Mouse (Mus musculus): Measurements from ENCODE around the gene Glis3. TPM values are rescaled to one million over a fixed set of nuclear protein-coding genes. Genes with fewer than 3 reads are reported as not detected.

The Glis3 gene
- polyA plus RNA-seq, 1 experiment from 2014 or later: 2.9 TPM

- Histone ChIP-seq H3K4me3 (replicated peaks) (no peak overlapping the region), H3K27ac (no peak overlapping the region), H3K27me3 (replicated peaks) (no peaks in the 10 kb centered on the region), H3K4me2 (no peak overlapping the region), H3K9ac (no peak overlapping the region), H3K36me3 (no peaks in the 10 kb centered on the region), H3K9me3 (no peaks in the 10 kb centered on the region), H3K4me1 (no peaks in the 10 kb centered on the region)
- 77% methylated on average over 5 of the region's 5 CpGs for WGBS
- ATAC-seq (ENCODE audit: insufficient read depth, low FRiP score, low read depth): no peak
These were observed 29.0 kb downstream of the Glis3 start for GRCm38 (mm10) chr19:28650836-28651235.

- H3K27ac ChIP-seq: no peak overlapping the region
- no peak overlapping the region for H3K4me3 ChIP-seq (replicated peaks)
- no peak overlapping the region for H3K9ac ChIP-seq
- H3K36me3 ChIP-seq: no peaks in the 10 kb centered on the region
- no peaks in the 10 kb centered on the region for H3K4me1 ChIP-seq
- H3K9me3 ChIP-seq: no peaks in the 10 kb centered on the region
- no peak for ATAC-seq (ENCODE audit: insufficient read depth, low FRiP score, low read depth)
- no peak overlapping the region for H3K4me2 ChIP-seq
- 64% methylated on average over 5 of the region's 5 CpGs for WGBS
- H3K27me3 ChIP-seq (replicated peaks): no peaks in the 10 kb centered on the region
These were observed 30.4 kb downstream of the Glis3 start for GRCm38 (mm10) chr19:28649489-28649888.

DNA sequence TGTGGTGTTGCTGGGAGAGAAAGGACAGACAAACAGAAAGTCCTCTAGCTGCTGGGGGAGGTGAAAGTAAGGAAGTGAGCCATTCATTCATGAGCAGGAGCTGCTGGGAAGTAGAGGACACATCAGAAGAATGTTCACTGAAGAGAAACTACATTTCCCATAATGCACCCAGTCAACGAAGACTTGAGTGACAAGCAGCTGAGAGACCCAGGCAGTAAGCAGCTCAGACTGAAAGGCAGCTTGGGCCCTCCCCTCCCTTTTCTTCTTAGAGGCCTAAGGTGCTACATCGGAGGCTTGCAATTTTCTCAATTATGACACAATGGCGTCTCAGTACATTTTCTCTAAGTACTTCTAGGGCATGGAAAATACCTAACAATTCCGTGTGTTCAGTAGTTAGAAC lies 31.0 kb downstream of the Glis3 start:
- 64% methylated on average over 4 of the region's 4 CpGs for WGBS
- no peak for ATAC-seq (ENCODE audit: insufficient read depth, low FRiP score, low read depth)
- Histone ChIP-seq H3K4me2 (no peak overlapping the region), H3K36me3 (no peaks in the 10 kb centered on the region), H3K4me1 (no peaks in the 10 kb centered on the region), H3K9ac (no peak overlapping the region), H3K27me3 (replicated peaks) (no peaks in the 10 kb centered on the region), H3K9me3 (no peaks in the 10 kb centered on the region), H3K27ac (no peak overlapping the region), H3K4me3 (replicated peaks) (no peak overlapping the region)

- Histone ChIP-seq H3K9ac (no peak overlapping the region), H3K27ac (no peak overlapping the region), H3K27me3 (replicated peaks) (no peaks in the 10 kb centered on the region), H3K4me3 (replicated peaks) (no peak overlapping the region), H3K4me1 (no peaks in the 10 kb centered on the region), H3K9me3 (no peaks in the 10 kb centered on the region), H3K36me3 (no peaks in the 10 kb centered on the region), H3K4me2 (no peak overlapping the region)
- no peak for ATAC-seq (ENCODE audit: insufficient read depth, low FRiP score, low read depth)
- 81% methylated on average over 6 of the region's 6 CpGs for WGBS
These were observed 32.5 kb downstream of the Glis3 start for GRCm38 (mm10) chr19:28647424-28647823.

DNA sequence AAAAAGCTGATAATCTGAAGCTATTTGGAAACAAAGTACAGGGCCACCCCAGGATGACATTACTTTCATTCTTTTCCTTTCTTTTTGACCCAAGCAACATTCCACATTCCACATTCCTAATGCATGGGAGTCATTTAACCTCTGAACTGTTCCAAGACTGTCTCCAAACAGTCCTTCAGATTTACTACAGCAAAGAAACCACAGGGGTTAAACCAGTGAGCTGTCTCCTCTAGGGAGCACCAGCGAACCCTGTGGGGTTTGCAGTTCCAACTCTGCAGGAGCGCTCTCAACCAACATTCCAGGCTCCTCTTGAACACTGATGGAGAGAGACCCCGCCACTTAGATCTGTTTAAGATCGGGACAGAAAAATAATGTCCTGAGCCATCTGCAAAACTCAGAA lies 33.6 kb downstream of the Glis3 start:
- ATAC-seq (ENCODE audit: insufficient read depth, low FRiP score, low read depth): no peak
- Histone ChIP-seq H3K9me3 (no peaks in the 10 kb centered on the region), H3K27ac (no peak overlapping the region), H3K4me3 (replicated peaks) (no peak overlapping the region), H3K4me1 (no peaks in the 10 kb centered on the region), H3K27me3 (replicated peaks) (no peaks in the 10 kb centered on the region), H3K9ac (no peak overlapping the region), H3K36me3 (no peaks in the 10 kb centered on the region), H3K4me2 (no peak overlapping the region)
- WGBS: 44% methylated on average over 4 of the region's 4 CpGs

GRCm38 (mm10) chr19:28640861-28641381 lies 39.0 kb downstream of the Glis3 start:
- Histone ChIP-seq H3K27ac (no peak overlapping the region), H3K27me3 (replicated peaks) (no peaks in the 10 kb centered on the region), H3K4me2 (no peak overlapping the region), H3K4me3 (replicated peaks) (no peak overlapping the region), H3K9ac (no peak overlapping the region), H3K36me3 (no peaks in the 10 kb centered on the region), H3K9me3 (no peaks in the 10 kb centered on the region), H3K4me1 (no peaks in the 10 kb centered on the region)
- ATAC-seq (ENCODE audit: insufficient read depth, low FRiP score, low read depth): 0 out of 2 replicates have a peak, but pooled peaks have one; percentile 22
- 50% methylated on average over 7 of the region's 7 CpGs for WGBS

GRCm38 (mm10) chr19:28635991-28636553 lies 43.8 kb downstream of the Glis3 start:
- no peaks in the 10 kb centered on the region for H3K4me1 ChIP-seq
- no peak overlapping the region for H3K9ac ChIP-seq
- no peaks in the 10 kb centered on the region for H3K27me3 ChIP-seq (replicated peaks)
- no peak overlapping the region for H3K27ac ChIP-seq
- no peak overlapping the region for H3K4me2 ChIP-seq
- WGBS: 49% methylated on average over 7 of the region's 8 CpGs
- H3K36me3 ChIP-seq: no peaks in the 10 kb centered on the region
- ATAC-seq (ENCODE audit: insufficient read depth, low FRiP score, low read depth): peak; percentile 56; the same call in 1 of the 2 replicates
- H3K9me3 ChIP-seq: no peaks in the 10 kb centered on the region
- no peak overlapping the region for H3K4me3 ChIP-seq (replicated peaks)

- Histone ChIP-seq H3K4me1 (no peaks in the 10 kb centered on the region), H3K27ac (no peak overlapping the region), H3K9ac (no peak overlapping the region), H3K4me3 (replicated peaks) (no peak overlapping the region), H3K36me3 (no peaks in the 10 kb centered on the region), H3K27me3 (replicated peaks) (no peaks in the 10 kb centered on the region), H3K4me2 (no peak overlapping the region), H3K9me3 (no peaks in the 10 kb centered on the region)
- 85% methylated on average over 3 of the region's 3 CpGs for WGBS
- ATAC-seq (ENCODE audit: insufficient read depth, low FRiP score, low read depth): no peak
These were observed 44.9 kb downstream of the Glis3 start for GRCm38 (mm10) chr19:28634986-28635385.

DNA sequence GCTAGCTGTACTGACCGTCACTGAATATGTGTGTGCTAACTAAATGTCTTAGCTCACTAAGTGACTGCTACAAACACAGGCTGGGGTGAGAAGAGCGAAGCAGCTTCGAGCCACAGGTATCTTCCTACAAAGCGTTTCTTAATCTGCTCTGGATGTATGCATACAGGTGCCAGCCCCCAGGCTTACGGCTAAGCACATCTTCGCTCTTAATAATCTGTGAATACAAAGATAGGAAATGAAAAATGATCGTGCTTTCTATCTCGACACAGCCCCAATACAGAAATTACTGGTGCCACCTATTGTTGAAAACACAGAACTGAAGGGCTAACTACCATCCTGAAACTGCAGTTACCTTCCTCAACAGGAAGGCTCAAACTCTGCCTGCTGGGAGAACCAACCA lies 51.5 kb downstream of the Glis3 start:
- no peak overlapping the region for H3K4me2 ChIP-seq

DNA sequence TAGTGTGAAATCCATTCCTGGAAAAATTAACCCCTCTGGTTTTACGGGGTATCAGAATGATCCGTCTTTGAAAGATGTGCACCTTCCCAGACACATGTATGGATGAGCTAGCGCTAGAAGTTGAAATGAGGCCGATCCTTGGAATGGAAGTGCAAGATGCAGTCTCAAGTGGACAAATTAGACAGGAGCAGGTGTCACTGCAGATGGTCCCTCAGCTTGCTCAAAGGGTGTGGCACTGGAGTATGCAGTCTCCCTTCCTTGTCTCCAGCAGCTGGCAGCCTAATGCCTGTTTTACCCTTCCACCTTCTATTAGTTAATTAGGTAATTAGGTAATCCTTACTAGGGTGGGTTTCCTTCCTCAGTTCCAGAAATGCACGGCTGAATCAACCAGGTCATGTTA lies 53.7 kb downstream of the Glis3 start:
- Histone ChIP-seq H3K27me3 (replicated peaks) (no peaks in the 10 kb centered on the region), H3K9ac (no peak overlapping the region), H3K4me1 (no peaks in the 10 kb centered on the region), H3K36me3 (no peaks in the 10 kb centered on the region), H3K27ac (no peak overlapping the region), H3K4me3 (replicated peaks) (no peak overlapping the region), H3K9me3 (no peaks in the 10 kb centered on the region), H3K4me2 (no peak overlapping the region)
- no peak for ATAC-seq (ENCODE audit: insufficient read depth, low FRiP score, low read depth)
- 90% methylated on average over 5 of the region's 5 CpGs for WGBS

More for the DNA sequence above, 51.5 kb downstream of the Glis3 start:
- no peak overlapping the region for H3K4me3 ChIP-seq (replicated peaks)
- no peaks in the 10 kb centered on the region for H3K36me3 ChIP-seq
- WGBS: 39% methylated on average over 8 of the region's 8 CpGs
- H3K27ac ChIP-seq: no peak overlapping the region
- no peak for ATAC-seq (ENCODE audit: insufficient read depth, low FRiP score, low read depth)
- H3K27me3 ChIP-seq (replicated peaks): no peaks in the 10 kb centered on the region
- no peaks in the 10 kb centered on the region for H3K9me3 ChIP-seq
- H3K4me1 ChIP-seq: no peaks in the 10 kb centered on the region
- no peak overlapping the region for H3K9ac ChIP-seq

- H3K27ac ChIP-seq: no peak overlapping the region
- WGBS: 67% methylated on average over 1 of the region's 1 CpGs
- no peak overlapping the region for H3K4me2 ChIP-seq
- H3K27me3 ChIP-seq (replicated peaks): no peaks in the 10 kb centered on the region
- H3K9ac ChIP-seq: no peak overlapping the region
- ATAC-seq (ENCODE audit: insufficient read depth, low FRiP score, low read depth): no peak
- H3K4me3 ChIP-seq (replicated peaks): no peak overlapping the region
- H3K4me1 ChIP-seq: no peaks in the 10 kb centered on the region
- no peaks in the 10 kb centered on the region for H3K9me3 ChIP-seq
- no peaks in the 10 kb centered on the region for H3K36me3 ChIP-seq
These were observed 55.3 kb downstream of the Glis3 start for GRCm38 (mm10) chr19:28624571-28624970.

GRCm38 (mm10) chr19:28623726-28624125 lies 56.2 kb downstream of the Glis3 start:
- Histone ChIP-seq H3K36me3 (no peaks in the 10 kb centered on the region), H3K4me1 (no peaks in the 10 kb centered on the region), H3K9me3 (no peaks in the 10 kb centered on the region), H3K4me3 (replicated peaks) (no peak overlapping the region), H3K27me3 (replicated peaks) (no peaks in the 10 kb centered on the region), H3K9ac (no peak overlapping the region), H3K4me2 (no peak overlapping the region), H3K27ac (no peak overlapping the region)
- 65% methylated on average over 10 of the region's 10 CpGs for WGBS
- no peak for ATAC-seq (ENCODE audit: insufficient read depth, low FRiP score, low read depth)

All from stomach, embryonic 15.5 days (tissue).